Mouse (Mus musculus) myocyte (in vitro differentiated cells): ENCODE data around the gene Hrct1. TPM values are rescaled to one million over a fixed set of nuclear protein-coding genes. Genes with fewer than 3 reads are reported as not detected.
A peak's percentile ranks its signal among the peaks of the same experiment; 100 is the strongest.

Experiments
- H3K27me3 ChIP-seq: one replicate; pipeline ENCODE4 v1.6.1; 2011; ENCODE audit not compliant: control insufficient read depth, insufficient read depth, insufficient read length
- H3K36me3 ChIP-seq: one replicate; pipeline ENCODE4 v1.6.1; 2011; ENCODE audit not compliant: control insufficient read depth, insufficient read depth
- H3K4me2 ChIP-seq: one replicate; pipeline ENCODE4 v1.6.1; 2011; ENCODE audit warnings: low read depth, control low read depth
- H3K4me3 ChIP-seq: one replicate; pipeline ENCODE4 v1.5.1; 2011; ENCODE audit warnings: mild to moderate bottlenecking, control low read depth, moderate library complexity
- H3K79me2 ChIP-seq: one replicate; pipeline ENCODE4 v1.6.1; 2011; ENCODE audit not compliant: control insufficient read depth, insufficient read depth
- H3ac ChIP-seq: one replicate; pipeline ENCODE4 v1.6.1; 2011; ENCODE audit not compliant: control insufficient read depth, insufficient read length
- CEBPB ChIP-seq: IDR thresholded peaks from 2 replicates; pipeline ENCODE4 v1.6.1; 2011; ENCODE audit warnings: mild to moderate bottlenecking, moderate library complexity; ENCODE audit not compliant: poor library complexity, insufficient read depth, severe bottlenecking
- E2F4 ChIP-seq: IDR thresholded peaks from one replicate; pipeline ENCODE4 v1.6.1; 2011; ENCODE audit warnings: mild to moderate bottlenecking, control low read depth, moderate library complexity; ENCODE audit not compliant: insufficient read depth
- MAX ChIP-seq: IDR thresholded peaks from one replicate; pipeline ENCODE4 v1.6.1; 2011; ENCODE audit warnings: low read depth, mild to moderate bottlenecking, control low read depth
- MYOD1 ChIP-seq, 3 experiments: IDR thresholded peaks; one replicate each; pipeline ENCODE4 v1.6.1; 2011; ENCODE audit warnings: control low read depth in 2 of 3, low read depth in 2 of 3, mild to moderate bottlenecking in 2 of 3, moderate library complexity in 1 of 3; ENCODE audit not compliant: insufficient read length in 2 of 3, control insufficient read depth in 1 of 3
- MYOG ChIP-seq, 3 experiments: IDR thresholded peaks; one replicate each; pipeline ENCODE4 v1.6.1; 2011; ENCODE audit warnings: control low read depth in 2 of 3, low read depth in 2 of 3, mild to moderate bottlenecking in 2 of 3; ENCODE audit not compliant: insufficient read length in 2 of 3, control insufficient read depth in 1 of 3, insufficient read depth in 1 of 3
- POLR2A ChIP-seq: IDR thresholded peaks from one replicate; pipeline ENCODE4 v1.6.1; 2011; ENCODE audit warnings: low read depth, mild to moderate bottlenecking, control low read depth, moderate library complexity; ENCODE audit not compliant: insufficient read length
- POLR2AphosphoS2 ChIP-seq: IDR thresholded peaks from one replicate; pipeline ENCODE4 v1.6.1; 2011; ENCODE audit warnings: low read depth, control low read depth; ENCODE audit not compliant: insufficient read length
- REST ChIP-seq: IDR thresholded peaks from one replicate; pipeline ENCODE4 v1.6.1; 2011; ENCODE audit warnings: mild to moderate bottlenecking, control low read depth, moderate library complexity; ENCODE audit not compliant: insufficient read depth, insufficient read length
- SRF ChIP-seq: IDR thresholded peaks from one replicate; pipeline ENCODE4 v1.6.1; 2011; ENCODE audit warnings: low read depth; ENCODE audit not compliant: control insufficient read depth, insufficient read length
- TCF12 ChIP-seq: IDR thresholded peaks from one replicate; pipeline ENCODE4 v1.6.1; 2011; ENCODE audit warnings: mild to moderate bottlenecking, control low read depth; ENCODE audit not compliant: poor library complexity, insufficient read depth, severe bottlenecking
- TCF3 ChIP-seq: IDR thresholded peaks from one replicate; pipeline ENCODE4 v1.6.1; 2011; ENCODE audit warnings: low read depth, control low read depth; ENCODE audit not compliant: insufficient read length
- USF1 ChIP-seq: IDR thresholded peaks from one replicate; pipeline ENCODE4 v1.6.1; 2011; ENCODE audit warnings: low read depth, mild to moderate bottlenecking, control low read depth, moderate library complexity
- polyA plus RNA-seq: library from polyadenylated mRNA; unstranded; fragments of >200 nt; fragmentation: generic; extraction: Trizol; gene quantifications from one replicate; pipeline ENCODE4 v1.2.1, GENCODE M21; 2012; ENCODE audit warnings: missing spikeins

The Hrct1 gene
- polyA plus RNA-seq, 1 experiment = 0.78 TPM

- Histone ChIP-seq H3ac (no peak overlapping the region), H3K4me2 (no peak overlapping the region), H3K4me3 (no peak overlapping the region), H3K79me2 (no peaks in the 10 kb centered on the region), H3K36me3 (no peaks in the 10 kb centered on the region), H3K27me3 (peaks cover 18% of the 10 kb centered on the region)
- TF ChIP-seq USF1 (peak; percentile 83), TCF12 (no peak)
Measured at GRCm38 (mm10) chr4:43693806-43694241, 33.2 kb upstream of the Hrct1 start.

GRCm38 (mm10) chr4:43694439-43695248, 32.3 kb upstream of the Hrct1 start:
- peaks cover 12% of the 10 kb centered on the region for H3K27me3 ChIP-seq
- H3K4me2 ChIP-seq = no peak overlapping the region
- no peak overlapping the region for H3K4me3 ChIP-seq
- TF ChIP-seq E2F4 = no peak
- no peak for TF ChIP-seq SRF
- TF ChIP-seq MYOG (IDR thresholded peaks at IDR 0.05; ENCODE audit: control insufficient read depth in 1 of 3, insufficient read depth in 1 of 3, insufficient read length in 2 of 3, low read depth in 2 of 3) = no peak
- TF ChIP-seq POLR2AphosphoS2 = no peak
- no peak for TF ChIP-seq REST
- no peak for TF ChIP-seq MAX
- no peak for TF ChIP-seq CEBPB
- no peak for TF ChIP-seq TCF3
- TF ChIP-seq POLR2A = no peak
- no peak for TF ChIP-seq USF1
- no peaks in the 10 kb centered on the region for H3K79me2 ChIP-seq
- H3ac ChIP-seq = no peak overlapping the region
- H3K36me3 ChIP-seq = no peaks in the 10 kb centered on the region

DNA sequence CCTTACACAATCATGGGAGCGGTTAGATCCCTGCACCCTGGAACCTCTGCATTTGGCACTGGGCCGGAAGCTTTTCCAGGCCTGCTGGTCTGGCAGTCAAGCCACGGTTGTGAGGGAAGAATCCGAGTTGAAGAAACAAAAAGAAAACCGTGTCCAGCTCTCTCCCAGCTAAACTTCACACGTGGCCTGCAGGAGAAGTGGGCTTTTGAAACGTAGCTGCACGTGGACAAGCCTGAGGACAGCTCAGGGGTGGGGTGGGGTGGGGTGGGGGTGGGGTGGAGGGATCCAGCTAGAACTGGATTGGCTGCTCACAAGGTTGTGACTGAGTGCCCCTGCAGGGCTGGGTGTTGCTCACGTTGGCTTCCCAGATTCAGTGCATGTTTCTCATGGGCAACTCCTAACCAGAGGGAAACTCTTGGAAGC, 31.7 kb upstream of the Hrct1 start:
- Histone ChIP-seq H3K4me3 (no peak overlapping the region), H3K79me2 (no peaks in the 10 kb centered on the region), H3K36me3 (no peaks in the 10 kb centered on the region), H3K27me3 (peaks cover 6% of the 10 kb centered on the region), H3K4me2 (no peak overlapping the region), H3ac (no peak overlapping the region)
- TF ChIP-seq USF1 = no peak
- TF ChIP-seq MYOG (IDR thresholded peaks at IDR 0.05; ENCODE audit: control insufficient read depth in 1 of 3, insufficient read depth in 1 of 3, insufficient read length in 2 of 3, low read depth in 2 of 3) = no peak
- no peak for TF ChIP-seq MYOD1 (IDR thresholded peaks at IDR 0.05; ENCODE audit: control insufficient read depth in 1 of 3, insufficient read length in 2 of 3, low read depth in 2 of 3)
- no peak for TF ChIP-seq TCF12
- no peak for TF ChIP-seq MAX
- TF ChIP-seq TCF3 = no peak
- no peak for TF ChIP-seq POLR2AphosphoS2
- TF ChIP-seq REST = no peak
- TF ChIP-seq E2F4 = no peak
- no peak for TF ChIP-seq SRF
- TF ChIP-seq POLR2A = no peak

DNA sequence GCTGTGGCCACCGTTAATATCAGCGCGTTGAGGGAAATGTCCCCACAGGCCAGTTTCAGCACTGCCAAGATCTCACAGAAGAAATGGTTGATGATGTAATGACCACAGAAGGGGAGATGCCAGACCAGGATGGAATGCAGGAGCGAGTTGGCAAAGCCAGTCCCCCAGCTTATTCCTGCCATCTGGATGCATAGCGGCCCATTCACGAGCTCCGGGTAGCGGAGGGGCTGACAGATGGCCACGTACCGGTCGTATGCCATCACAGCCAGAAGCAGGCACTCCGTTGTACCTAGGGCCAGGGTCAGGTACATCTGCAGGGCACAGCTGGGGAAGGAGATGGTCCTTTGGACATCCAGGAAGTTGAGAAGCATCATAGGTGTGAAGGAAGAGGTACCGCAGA, 30.4 kb upstream of the Hrct1 start:
- peaks cover 8% of the 10 kb centered on the region for H3K27me3 ChIP-seq
- no peak overlapping the region for H3K4me2 ChIP-seq
- TF ChIP-seq SRF = no peak
- no peak for TF ChIP-seq POLR2AphosphoS2
- TF ChIP-seq MYOG (IDR thresholded peaks at IDR 0.05; ENCODE audit: control insufficient read depth in 1 of 3, insufficient read depth in 1 of 3, insufficient read length in 2 of 3, low read depth in 2 of 3) = peak in 1 of 3 experiments; percentile 23
- no peak for TF ChIP-seq REST
- TF ChIP-seq USF1 = no peak
- TF ChIP-seq MYOD1 (IDR thresholded peaks at IDR 0.05; ENCODE audit: control insufficient read depth in 1 of 3, insufficient read length in 2 of 3, low read depth in 2 of 3) = peak in 1 of 3 experiments; percentile 43
- H3ac ChIP-seq = no peak overlapping the region
- H3K4me3 ChIP-seq = no peak overlapping the region
- H3K36me3 ChIP-seq = no peaks in the 10 kb centered on the region
- no peaks in the 10 kb centered on the region for H3K79me2 ChIP-seq

- H3K79me2 ChIP-seq = no peaks in the 10 kb centered on the region
- H3K36me3 ChIP-seq = no peaks in the 10 kb centered on the region
- H3ac ChIP-seq = no peak within 1 kb of the TSS
- peaks cover 37% of the 10 kb centered on the region for H3K27me3 ChIP-seq
- H3K4me2 ChIP-seq = no peak within 1 kb of the TSS
- no peak within 1 kb of the TSS for H3K4me3 ChIP-seq
- no peak for TF ChIP-seq MYOD1 (IDR thresholded peaks at IDR 0.05; ENCODE audit: control insufficient read depth in 1 of 3, insufficient read length in 2 of 3, low read depth in 2 of 3)
- TF ChIP-seq MYOG (IDR thresholded peaks at IDR 0.05; ENCODE audit: control insufficient read depth in 1 of 3, insufficient read depth in 1 of 3, insufficient read length in 2 of 3, low read depth in 2 of 3) = no peak
- no peak for TF ChIP-seq USF1
- no peak for TF ChIP-seq REST
- TF ChIP-seq POLR2AphosphoS2 = no peak
- TF ChIP-seq TCF3 = no peak
- no peak for TF ChIP-seq CEBPB
- no peak for TF ChIP-seq E2F4
- no peak for TF ChIP-seq SRF
- no peak for TF ChIP-seq MAX
- no peak for TF ChIP-seq TCF12
- TF ChIP-seq POLR2A = no peak
Measured at GRCm38 (mm10) chr4:43700707-43701106, 26.3 kb upstream of the Hrct1 start, which contains the start of gene Olfr70. Gene Olfr70, minus strand, starts transcription at chr4:43700807.
